Mouse (Mus musculus) hindbrain, embryonic 13.5 days (tissue): ENCODE measurements at regions not wholly inside any gene's neighbourhood (a gene's known extent, or its start where the extent isn't known, plus 50 kb on each side); places are given as distances from the start of the nearest gene placed in this dataset.

Experiments
- ATAC-seq: fragments of 200-750 bp; cut with Nextera tagmentation; 2 replicates; pipeline ENCODE4 v1.8.0; 2017; ENCODE audit warnings: moderate TSS enrichment; ENCODE audit not compliant: low FRiP score
- H3K27ac ChIP-seq: fragments of 300-500 bp; sonication (generic); 2 replicates; pipeline ENCODE4 v1.5.1; 2015; ENCODE audit warnings: inconsistent platforms, mild to moderate bottlenecking, moderate library complexity
- H3K27me3 ChIP-seq: fragments of 300-500 bp; sonication (generic); 2 replicates; pipeline ENCODE4 v1.6.1; 2015; ENCODE audit warnings: mild to moderate bottlenecking, inconsistent platforms
- H3K36me3 ChIP-seq: fragments of 300-500 bp; sonication (generic); 2 replicates; pipeline ENCODE4 v1.6.1; 2015; ENCODE audit warnings: mild to moderate bottlenecking, inconsistent platforms
- H3K4me1 ChIP-seq: fragments of 300-500 bp; sonication (generic); replicated peaks from 2 replicates; pipeline ENCODE4 v1.6.1; 2015; ENCODE audit warnings: inconsistent platforms
- H3K4me2 ChIP-seq: fragments of 300-500 bp; sonication (generic); 2 replicates; pipeline ENCODE4 v1.6.1; 2015; ENCODE audit warnings: inconsistent platforms, mild to moderate bottlenecking, moderate library complexity
- H3K4me3 ChIP-seq: fragments of 300-500 bp; sonication (generic); 2 replicates; pipeline ENCODE4 v1.5.1; 2015; ENCODE audit warnings: mild to moderate bottlenecking, inconsistent platforms
- H3K9ac ChIP-seq: fragments of 300-500 bp; sonication (generic); 2 replicates; pipeline ENCODE4 v1.6.1; 2015; ENCODE audit warnings: mild to moderate bottlenecking, inconsistent platforms
- H3K9me3 ChIP-seq: fragments of 300-500 bp; sonication (generic); 2 replicates; pipeline ENCODE4 v1.6.1; 2016; ENCODE audit warnings: inconsistent platforms
- WGBS: fragments of 180-500 bp; shearing (Covaris S2); methylation state at CpG from one replicate; pipeline ENCODE4 v1.1.7; 2015; 5-methylcytosine and 5-hydroxymethylcytosine counted together

DNA sequence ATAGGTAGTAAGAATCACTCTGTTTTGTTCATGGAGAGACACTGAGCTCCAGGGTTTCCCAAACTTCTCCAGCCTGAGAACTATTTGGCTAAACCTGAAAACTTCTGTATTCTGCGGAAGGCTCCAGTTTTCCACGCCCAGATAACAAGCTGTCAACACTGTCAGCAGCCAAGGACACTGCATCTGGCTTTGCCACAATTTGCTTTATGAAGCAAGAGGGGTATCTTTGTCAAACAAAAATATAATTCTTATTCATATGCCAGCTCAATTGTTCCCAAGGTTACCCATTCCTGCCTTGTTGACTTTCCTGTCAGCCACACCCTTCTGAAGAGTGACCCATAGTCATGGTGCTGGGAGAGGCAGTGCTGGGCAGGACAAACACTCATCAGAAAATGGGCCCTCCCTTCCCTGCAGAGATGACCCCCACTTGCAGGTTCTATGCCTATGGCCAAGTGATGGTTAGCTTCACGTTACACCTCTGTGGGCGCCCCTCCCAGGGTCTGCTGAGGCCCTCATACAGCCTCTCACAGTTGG, 64.9 kb upstream of the Bod1 start:
- H3K4me3 ChIP-seq: no peak overlapping the region
- WGBS: 90% methylated on average over 4 of the region's 4 CpGs
- no peaks in the 10 kb centered on the region for H3K36me3 ChIP-seq
- no peak overlapping the region for H3K9ac ChIP-seq
- H3K27ac ChIP-seq: no peak overlapping the region
- no peaks in the 10 kb centered on the region for H3K9me3 ChIP-seq
- no peaks in the 10 kb centered on the region for H3K27me3 ChIP-seq
- ATAC-seq: no peak
- peaks cover 29% of the 10 kb centered on the region for H3K4me1 ChIP-seq
- H3K4me2 ChIP-seq: no peak overlapping the region

DNA sequence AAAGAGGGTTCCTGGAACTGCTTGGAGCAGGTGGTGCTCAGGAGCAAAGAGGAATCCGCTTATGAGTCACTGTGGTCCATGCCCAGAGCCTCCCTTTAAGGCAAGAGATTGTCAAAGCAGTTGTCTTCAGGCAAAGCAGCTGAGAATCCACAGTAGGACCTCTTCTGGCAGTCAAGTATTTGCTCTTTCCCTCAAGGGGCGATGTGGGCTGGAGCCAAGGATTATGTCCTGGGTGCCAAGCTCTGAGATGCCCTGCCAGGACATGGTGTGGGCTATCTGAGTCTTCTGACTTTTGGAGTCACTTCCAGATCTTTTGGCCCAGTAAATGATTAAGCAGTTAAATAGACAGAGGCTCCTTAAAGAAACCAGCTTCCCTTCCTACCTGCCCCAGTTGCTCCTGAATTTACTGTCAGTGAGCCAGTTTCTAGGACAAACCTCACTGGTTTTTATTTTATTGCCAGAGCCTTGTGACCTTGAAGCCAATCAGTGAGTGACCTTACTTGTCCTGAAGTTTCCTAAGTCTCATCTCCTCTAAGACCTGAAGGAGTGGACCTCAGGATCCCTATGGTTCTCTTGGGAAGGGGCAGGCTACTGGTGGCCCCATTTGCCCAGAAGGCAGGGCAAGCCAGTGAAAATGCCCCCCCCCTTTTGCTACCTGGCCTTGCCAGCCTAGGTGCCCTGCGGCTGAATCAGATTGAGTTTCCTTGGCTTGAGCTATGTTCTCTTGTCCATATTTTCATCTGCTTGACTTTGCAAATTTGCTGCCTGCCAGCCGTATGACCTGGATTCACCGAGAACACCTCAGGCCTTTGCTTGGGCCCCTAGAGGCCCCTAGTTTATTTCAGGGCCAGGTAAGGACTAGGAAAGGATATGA, 66.7 kb upstream of the Bod1 start:
- Histone ChIP-seq H3K36me3 (no peaks in the 10 kb centered on the region), H3K4me3 (no peak overlapping the region), H3K4me2 (no peak overlapping the region), H3K9ac (no peak overlapping the region), H3K27ac (no peak overlapping the region), H3K4me1 (peaks cover 19% of the 10 kb centered on the region), H3K27me3 (no peaks in the 10 kb centered on the region), H3K9me3 (no peaks in the 10 kb centered on the region)
- 95% methylated on average over 5 of the region's 5 CpGs for WGBS
- no peak for ATAC-seq

DNA sequence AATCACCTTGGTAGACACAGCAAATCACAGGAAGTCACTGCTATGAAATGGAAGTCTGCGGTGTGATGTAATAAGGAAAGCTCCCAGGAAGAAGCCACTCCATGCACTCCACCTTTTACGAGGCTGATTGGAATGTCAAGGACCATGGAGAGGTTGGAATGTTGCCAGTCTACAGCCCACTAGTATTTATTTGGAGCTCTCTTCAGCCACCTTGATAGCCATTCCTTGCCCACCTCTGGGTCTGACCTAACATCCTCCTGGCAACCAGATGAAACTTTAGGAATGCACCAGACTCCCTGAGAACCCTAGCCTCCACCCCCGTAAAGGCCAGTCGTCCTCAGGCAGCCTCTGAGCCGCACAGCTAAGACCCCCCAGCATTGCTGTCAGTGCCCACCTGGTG, 68.7 kb upstream of the Bod1 start:
- Histone ChIP-seq H3K4me1 (peaks cover 15% of the 10 kb centered on the region), H3K36me3 (no peaks in the 10 kb centered on the region), H3K9ac (no peak overlapping the region), H3K27ac (no peak overlapping the region), H3K4me2 (no peak overlapping the region), H3K9me3 (no peaks in the 10 kb centered on the region), H3K4me3 (no peak overlapping the region), H3K27me3 (no peaks in the 10 kb centered on the region)
- no peak for ATAC-seq
- WGBS: 65% methylated on average over 5 of the region's 5 CpGs

DNA sequence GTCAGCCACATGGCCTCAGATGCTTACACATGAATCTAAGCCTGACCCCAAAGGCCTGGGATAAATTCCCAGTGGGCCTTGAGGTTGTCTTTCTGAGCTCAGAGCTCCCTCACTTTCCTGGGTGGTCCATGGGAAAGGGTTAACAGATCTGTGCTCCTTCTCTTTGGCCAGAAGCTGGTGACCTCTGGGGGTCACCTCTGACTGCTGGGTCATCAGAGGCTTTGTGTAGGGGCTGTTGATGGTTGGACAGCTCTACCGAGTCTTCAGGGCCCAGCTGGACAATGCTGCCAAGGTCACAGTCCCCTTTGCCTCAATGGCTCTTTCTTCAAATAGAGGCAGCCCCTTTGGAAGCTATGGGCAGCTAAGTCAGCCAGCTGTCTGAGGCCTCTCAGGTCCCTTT, 70.5 kb upstream of the Bod1 start:
- 10% methylated on average over 1 of the region's 1 CpGs for WGBS
- no peak for ATAC-seq
- H3K9me3 ChIP-seq: no peaks in the 10 kb centered on the region

DNA sequence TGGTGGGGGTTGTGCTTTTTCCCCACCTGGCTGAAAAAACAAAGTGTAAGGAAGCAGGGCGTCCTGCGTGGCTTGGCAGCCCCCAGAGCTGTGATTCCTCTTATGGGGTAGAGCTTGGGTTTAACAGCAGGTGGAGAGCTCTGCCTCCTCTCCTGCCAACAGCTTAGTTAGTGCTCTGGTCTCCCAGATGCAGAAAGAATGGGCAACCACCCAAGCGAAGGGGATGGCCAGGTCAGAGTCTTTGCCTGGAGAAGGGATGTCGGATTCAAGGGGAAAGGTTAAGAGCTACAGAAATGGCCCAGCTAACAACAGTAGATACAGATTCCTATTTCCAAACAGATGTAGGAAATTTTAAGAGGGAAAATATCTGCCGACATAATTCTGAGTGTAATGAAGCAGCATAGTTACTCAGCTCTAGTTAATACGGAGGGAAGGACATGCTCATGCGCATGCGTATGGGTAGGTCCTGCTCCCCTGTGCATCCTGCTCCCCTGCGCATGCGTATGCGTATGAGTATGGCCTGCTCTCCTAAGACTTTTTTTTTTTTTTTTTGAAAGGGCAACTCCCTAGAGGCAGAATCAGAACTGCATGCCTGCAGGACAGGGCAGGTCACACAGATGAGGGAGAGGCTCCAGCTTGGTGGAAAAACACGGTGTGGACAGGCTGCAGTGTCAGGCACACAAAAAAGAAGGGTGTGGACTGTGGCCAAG, 72.5 kb upstream of the Bod1 start:
- Histone ChIP-seq H3K9ac (no peak overlapping the region), H3K27me3 (no peaks in the 10 kb centered on the region), H3K36me3 (no peaks in the 10 kb centered on the region), H3K27ac (no peak overlapping the region), H3K9me3 (no peaks in the 10 kb centered on the region), H3K4me2 (no peak overlapping the region), H3K4me3 (no peak overlapping the region), H3K4me1 (peaks cover 32% of the 10 kb centered on the region)
- whole genome bisulfite sequencing: 70% methylated on average over 12 of the region's 12 CpGs
- ATAC-seq: no peak

More for the DNA sequence above, 70.5 kb upstream of the Bod1 start:
- Histone ChIP-seq H3K27me3 (no peaks in the 10 kb centered on the region), H3K4me3 (no peak overlapping the region), H3K9ac (no peak overlapping the region), H3K4me1 (peaks cover 24% of the 10 kb centered on the region), H3K36me3 (no peaks in the 10 kb centered on the region), H3K4me2 (no peak overlapping the region), H3K27ac (no peak overlapping the region)

DNA sequence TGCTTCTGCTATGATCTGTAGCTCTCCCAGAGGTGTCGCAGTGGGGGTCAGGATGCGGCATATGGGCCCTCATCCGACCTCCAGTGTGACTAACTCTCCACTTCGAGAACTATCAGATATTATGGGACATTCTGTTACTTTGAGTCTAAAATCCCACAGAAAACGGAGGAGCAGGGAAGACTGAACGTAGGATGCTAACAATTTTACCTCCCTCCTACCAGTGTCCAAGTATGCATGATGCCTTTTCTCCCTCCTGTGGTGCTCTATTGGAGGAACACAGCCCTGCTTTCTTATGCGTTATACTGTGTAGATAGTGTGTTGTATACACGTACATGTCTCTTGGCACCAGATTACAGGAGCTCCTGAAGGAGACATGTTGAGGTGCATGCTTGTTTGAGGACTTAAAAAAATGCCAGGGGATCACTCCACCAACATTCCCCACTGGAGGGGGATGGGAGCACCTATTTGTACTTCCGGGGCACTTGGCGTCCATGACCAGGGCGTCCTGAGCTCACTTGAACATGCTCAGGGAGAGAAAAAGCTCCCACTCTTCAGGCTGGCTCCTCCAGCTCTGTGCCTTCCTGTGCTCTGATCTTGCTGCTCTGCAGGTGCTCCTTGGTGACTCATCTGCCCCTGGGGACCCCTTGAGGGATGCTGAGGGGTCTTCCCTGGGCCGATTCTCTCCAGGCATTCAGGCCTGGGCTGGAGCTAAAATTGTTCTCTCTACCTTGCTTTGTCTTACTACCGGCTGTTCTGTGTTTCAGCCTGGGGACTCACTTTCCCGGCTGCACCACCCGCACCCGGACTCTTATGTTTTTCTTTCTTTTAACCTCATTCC, 73.6 kb upstream of the Bod1 start:
- WGBS: 53% methylated on average over 16 of the region's 16 CpGs
- no peak overlapping the region for H3K27ac ChIP-seq

DNA sequence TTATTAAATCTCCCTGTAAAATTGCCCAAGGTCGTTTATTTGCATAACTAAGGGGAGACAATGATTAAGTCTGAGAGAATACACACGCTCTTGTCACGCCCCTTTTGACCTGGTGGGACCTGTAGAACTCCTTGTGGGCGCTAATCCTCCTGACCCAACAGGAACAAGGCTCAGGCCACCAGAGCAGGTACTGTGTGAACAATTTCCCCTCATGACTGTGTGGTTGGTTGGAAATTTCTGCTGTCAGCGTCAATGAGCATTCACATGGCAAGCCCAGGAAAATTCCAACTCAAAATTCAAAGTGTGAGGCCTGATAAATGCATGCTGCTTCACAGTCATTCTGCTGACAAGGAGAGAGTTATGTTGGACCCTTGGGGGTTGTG, 74.2 kb upstream of the Bod1 start:
- Histone ChIP-seq H3K4me3 (no peak overlapping the region), H3K4me2 (no peak overlapping the region), H3K4me1 (peaks cover 32% of the 10 kb centered on the region), H3K9me3 (no peaks in the 10 kb centered on the region), H3K36me3 (no peaks in the 10 kb centered on the region), H3K27me3 (no peaks in the 10 kb centered on the region), H3K27ac (peak overlapping the region; percentile 18; the same call in 1 of the 2 replicates), H3K9ac (no peak overlapping the region)
- no peak for ATAC-seq
- WGBS: 32% methylated on average over 5 of the region's 5 CpGs

More for the DNA sequence above, 73.6 kb upstream of the Bod1 start:
- H3K9ac ChIP-seq: no peak overlapping the region
- H3K36me3 ChIP-seq: no peaks in the 10 kb centered on the region
- ATAC-seq: no peak
- no peaks in the 10 kb centered on the region for H3K27me3 ChIP-seq
- peaks cover 32% of the 10 kb centered on the region for H3K4me1 ChIP-seq
- no peak overlapping the region for H3K4me2 ChIP-seq
- no peak overlapping the region for H3K4me3 ChIP-seq
- H3K9me3 ChIP-seq: no peaks in the 10 kb centered on the region

DNA sequence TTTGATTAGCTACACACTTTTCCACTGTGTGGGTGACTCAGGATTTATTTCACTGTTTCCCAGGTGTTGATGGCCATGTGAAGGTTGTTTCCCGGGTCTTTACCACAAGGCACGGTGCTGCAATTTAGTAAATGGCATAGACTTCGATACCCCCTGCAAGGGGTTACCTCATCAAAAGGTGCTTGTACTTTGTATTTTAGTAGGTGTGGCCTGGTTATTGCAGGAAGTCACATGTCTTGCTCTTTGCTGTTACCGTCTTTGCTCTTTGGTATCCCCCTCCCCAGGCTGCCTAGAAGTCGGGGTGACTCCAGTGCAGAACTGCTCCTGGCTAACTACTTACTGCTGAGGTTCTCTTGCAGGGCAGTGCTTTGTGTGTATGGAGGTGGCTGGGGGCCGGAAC, 74.8 kb upstream of the Bod1 start:
- Histone ChIP-seq H3K27ac (no peak overlapping the region), H3K27me3 (no peaks in the 10 kb centered on the region), H3K4me1 (peaks cover 32% of the 10 kb centered on the region), H3K4me2 (no peak overlapping the region), H3K4me3 (no peak overlapping the region), H3K9me3 (no peaks in the 10 kb centered on the region), H3K36me3 (no peaks in the 10 kb centered on the region), H3K9ac (no peak overlapping the region)
- no peak for ATAC-seq
- 82% methylated on average over 6 of the region's 6 CpGs for WGBS

DNA sequence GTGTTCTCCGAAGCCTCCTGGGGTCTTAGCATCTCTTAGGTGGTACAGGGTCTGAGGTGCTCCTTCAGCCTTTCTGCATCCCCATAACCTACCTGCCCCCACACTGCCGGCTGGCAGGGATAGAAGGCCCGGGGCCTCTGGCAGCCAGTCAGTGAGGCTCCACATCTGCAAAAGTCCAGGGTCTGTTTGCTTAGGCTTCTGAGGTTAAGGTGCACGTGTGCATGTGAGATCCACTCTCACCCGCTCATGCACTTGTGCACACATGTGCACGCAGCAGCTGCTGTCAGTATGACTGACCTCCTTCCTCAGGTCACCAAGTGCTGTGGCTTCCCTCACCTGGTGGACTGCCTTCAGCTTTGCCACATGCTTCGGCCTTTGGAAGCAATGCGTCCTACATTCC, 75.3 kb upstream of the Bod1 start:
- Histone ChIP-seq H3K36me3 (no peaks in the 10 kb centered on the region), H3K4me2 (no peak overlapping the region), H3K9ac (no peak overlapping the region), H3K9me3 (no peaks in the 10 kb centered on the region), H3K4me1 (peaks cover 32% of the 10 kb centered on the region), H3K27me3 (no peaks in the 10 kb centered on the region), H3K27ac (no peak overlapping the region), H3K4me3 (no peak overlapping the region)
- no peak for ATAC-seq
- 88% methylated on average over 8 of the region's 8 CpGs for WGBS

DNA sequence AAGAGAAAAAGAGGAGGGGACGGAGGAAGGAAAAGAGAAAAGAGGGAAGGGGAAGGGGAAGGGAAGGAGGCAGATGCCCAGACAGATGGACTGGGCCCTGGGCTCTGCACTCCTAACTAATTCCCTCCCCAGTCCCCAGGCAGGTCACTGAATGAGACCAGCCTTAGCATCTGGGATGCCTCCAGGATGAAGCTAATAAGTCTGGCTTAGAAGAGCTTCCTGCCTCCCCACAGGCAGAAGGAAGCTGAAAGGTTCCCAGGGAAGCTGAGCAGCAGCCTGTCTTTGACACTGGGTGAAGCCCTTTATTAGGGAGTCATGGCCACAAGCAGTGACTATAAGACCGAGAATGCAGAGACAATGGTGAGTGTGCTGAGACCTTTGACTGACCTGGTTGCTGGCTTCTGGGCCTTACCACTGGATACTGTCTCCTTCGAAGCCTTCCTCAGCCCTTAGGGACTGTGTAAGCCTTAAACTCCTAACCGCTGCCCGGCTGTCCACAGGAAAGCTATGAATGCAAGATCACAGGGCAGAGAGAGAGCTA, 76.7 kb upstream of the Bod1 start:
- Histone ChIP-seq H3K36me3 (no peaks in the 10 kb centered on the region), H3K27ac (no peak overlapping the region), H3K4me3 (no peak overlapping the region), H3K4me2 (no peak overlapping the region), H3K9ac (no peak overlapping the region), H3K27me3 (no peaks in the 10 kb centered on the region), H3K9me3 (no peaks in the 10 kb centered on the region), H3K4me1 (peaks cover 36% of the 10 kb centered on the region)
- no peak for ATAC-seq
- 64% methylated on average over 5 of the region's 5 CpGs for WGBS

DNA sequence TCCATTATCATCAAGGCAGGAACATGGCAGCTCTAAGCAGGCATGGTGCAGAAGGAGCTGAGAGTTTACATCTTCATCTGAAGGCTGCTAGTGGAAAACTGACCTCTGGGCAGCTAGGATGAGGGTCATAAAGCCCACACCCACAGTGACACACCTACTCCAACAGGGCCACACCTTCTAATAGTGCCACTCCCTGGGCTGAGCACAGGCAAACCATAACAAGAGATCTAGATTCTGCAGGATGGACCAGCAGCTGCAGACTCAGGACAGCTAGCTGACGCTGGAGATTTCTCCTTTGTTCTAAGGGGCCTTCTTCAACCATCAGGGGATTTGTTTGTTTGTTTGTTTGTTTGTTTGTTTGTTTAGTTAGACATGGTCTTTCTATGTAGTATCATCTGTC, 79.6 kb upstream of the Bod1 start:
- Histone ChIP-seq H3K36me3 (no peaks in the 10 kb centered on the region), H3K9me3 (no peaks in the 10 kb centered on the region), H3K9ac (no peak overlapping the region), H3K4me2 (no peak overlapping the region), H3K4me3 (no peak overlapping the region), H3K4me1 (peaks cover 32% of the 10 kb centered on the region), H3K27me3 (no peaks in the 10 kb centered on the region), H3K27ac (no peak overlapping the region)
- 93% methylated on average over 1 of the region's 1 CpGs for WGBS
- no peak for ATAC-seq

DNA sequence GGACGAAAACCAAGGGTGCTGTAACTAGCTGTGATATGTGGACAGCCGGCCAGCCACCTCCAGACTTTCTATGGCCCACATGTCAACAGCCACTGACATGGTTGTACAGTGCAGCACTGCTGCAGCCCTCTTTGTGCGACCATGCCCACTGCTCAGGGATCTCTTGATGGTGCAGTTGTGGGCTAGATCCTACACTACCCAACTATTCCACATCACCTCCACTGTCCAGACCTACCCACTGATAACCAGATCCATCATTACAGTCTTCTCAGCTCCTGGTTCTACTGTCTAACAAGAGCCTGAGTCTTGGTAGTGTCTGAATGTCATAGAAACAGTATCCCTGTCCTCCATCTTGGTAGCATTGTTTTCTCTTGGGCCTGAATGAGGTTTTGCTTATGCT, 81.5 kb upstream of the Bod1 start:
- H3K27ac ChIP-seq: peak overlapping the region; percentile 70
- H3K9me3 ChIP-seq: no peaks in the 10 kb centered on the region
- H3K36me3 ChIP-seq: no peaks in the 10 kb centered on the region
- H3K9ac ChIP-seq: no peak overlapping the region
- no peak overlapping the region for H3K4me2 ChIP-seq
- no peak overlapping the region for H3K4me3 ChIP-seq
- WGBS: 94% methylated on average over 3 of the region's 3 CpGs
- no peaks in the 10 kb centered on the region for H3K27me3 ChIP-seq
- peak; percentile 47 for ATAC-seq
- peaks cover 26% of the 10 kb centered on the region for H3K4me1 ChIP-seq
